Mouse (Mus musculus): ENCODE data around the gene Abcg1.

Gene Abcg1

DNA sequence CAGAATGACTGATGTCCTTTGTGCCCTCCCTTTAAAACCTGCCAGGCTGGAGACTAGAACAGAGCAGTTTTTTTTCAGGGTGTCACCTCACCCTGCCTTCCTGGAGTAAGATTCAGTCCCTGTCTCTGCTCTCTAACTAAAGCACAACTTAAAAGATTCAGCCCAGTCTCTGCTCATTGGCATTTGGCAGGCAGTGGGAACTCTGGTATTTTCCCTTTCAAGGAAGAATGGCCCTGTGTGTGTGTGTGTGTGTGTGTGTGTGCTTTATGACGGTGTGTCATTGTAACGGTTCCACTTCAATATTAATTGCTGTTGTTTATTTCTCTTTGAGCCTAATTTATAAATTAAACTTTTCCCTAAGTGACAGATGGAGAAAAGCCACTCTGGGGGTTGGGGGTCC lies 14.7 kb upstream of the Abcg1 start:
- no peak for DNase-seq (ENCODE audit: low spot score)

DNA sequence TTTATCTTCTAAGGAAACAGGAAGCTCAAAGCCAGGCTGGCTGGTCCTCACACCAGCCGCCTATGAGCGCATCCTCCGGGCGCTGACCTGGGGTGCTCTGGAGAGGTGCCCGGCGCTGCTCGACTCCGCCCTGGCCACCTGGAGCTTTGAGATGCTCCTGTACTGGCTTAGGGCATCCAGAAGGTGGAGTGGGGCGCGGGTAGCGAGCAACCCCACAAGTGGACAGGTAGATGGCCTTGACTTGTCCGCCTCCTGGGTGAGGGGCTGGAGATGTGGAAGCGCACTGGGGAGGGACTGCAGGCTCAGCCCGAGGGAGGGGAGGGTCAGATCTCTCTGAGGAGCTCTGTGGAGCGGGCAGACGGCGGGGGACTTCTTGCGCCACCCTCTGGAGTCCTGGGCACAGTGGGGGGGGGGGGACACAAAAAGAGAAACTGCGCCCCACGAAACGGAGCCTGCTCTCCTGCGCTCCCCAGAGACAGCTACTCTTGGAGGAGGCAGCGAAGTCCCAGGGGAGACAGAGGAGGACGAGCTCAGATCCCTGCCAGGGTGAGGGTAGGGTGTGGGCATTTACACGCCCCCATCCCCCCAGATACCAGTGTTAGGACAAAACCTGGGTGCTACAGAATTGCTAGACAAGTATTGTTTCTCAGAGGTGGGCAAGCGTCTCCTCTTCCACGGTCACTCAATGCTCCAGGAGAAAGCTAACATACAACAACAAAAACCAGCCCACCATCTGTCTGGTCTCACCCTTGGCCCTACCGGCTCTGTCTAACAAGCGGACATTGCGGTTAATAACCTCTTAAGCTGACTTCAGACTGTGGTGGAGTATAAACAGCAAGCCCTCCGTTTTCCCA lies 643 bp downstream of the Abcg1 start:
- peak; percentile 56 for DNase-seq (ENCODE audit: low spot score)

- peak; percentile 50 for DNase-seq (ENCODE audit: low spot score)
Observed at GRCm38 (mm10) chr17:31058745-31059085, 1.2 kb downstream of the Abcg1 start.

DNA sequence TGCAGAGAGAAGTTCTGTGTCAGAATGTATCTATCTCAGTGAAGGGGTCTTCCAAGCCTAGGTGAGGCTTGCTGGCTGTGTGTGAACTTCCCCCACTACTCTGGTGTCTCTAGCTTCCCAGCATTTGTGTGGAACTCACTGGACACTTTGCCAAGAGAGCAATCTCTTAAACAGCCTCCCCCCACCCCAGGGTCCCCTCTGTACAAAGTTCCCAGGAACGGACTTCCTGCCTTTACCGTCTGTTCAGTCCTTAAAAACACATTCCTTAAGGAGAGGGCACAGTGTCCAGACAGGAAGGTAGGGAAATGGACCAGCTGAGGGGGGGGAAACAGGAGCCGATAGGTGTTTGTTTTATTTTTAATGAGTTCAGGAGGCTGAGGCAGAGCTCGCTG lies 2.7 kb downstream of the Abcg1 start:
- DNase-seq (ENCODE audit: low spot score), result no peak

DNA sequence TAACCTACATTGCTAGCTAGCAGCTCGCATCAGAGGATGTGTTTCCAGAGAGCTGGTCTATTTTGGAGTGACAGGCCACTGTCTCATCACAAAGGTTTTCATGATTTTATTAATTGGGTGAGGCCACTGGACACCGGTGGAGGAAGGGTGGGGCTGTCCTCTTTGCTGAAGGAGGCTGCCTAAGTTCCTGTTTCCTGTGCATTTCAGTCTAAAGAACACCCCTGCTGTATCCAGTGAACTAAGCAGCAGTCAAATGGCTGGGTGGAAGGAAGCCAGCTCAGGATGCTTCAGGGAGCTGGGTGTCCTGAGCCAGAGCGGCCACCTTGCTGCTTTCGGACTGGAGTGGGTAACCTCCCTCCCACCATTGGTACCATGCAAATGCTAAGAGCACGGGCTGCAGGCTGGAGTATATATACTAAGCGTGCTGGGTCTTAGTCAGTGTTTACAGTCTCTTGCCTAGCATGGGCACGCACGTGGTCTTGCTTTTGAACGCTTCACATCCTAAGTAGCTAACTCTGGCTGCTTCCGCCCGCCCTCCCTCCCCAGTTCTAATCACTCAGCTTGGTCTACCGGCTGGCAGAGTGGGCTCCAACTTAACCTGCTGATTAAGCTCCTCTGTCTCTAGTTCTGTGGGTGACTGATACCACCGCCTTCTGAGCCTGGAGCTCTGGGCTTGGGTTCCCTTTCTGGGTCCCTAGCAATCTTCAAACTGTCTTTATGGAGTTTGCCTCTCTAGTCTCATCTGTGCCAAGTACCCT lies 3.3 kb downstream of the Abcg1 start:
- no peak for DNase-seq (ENCODE audit: low spot score)

DNA sequence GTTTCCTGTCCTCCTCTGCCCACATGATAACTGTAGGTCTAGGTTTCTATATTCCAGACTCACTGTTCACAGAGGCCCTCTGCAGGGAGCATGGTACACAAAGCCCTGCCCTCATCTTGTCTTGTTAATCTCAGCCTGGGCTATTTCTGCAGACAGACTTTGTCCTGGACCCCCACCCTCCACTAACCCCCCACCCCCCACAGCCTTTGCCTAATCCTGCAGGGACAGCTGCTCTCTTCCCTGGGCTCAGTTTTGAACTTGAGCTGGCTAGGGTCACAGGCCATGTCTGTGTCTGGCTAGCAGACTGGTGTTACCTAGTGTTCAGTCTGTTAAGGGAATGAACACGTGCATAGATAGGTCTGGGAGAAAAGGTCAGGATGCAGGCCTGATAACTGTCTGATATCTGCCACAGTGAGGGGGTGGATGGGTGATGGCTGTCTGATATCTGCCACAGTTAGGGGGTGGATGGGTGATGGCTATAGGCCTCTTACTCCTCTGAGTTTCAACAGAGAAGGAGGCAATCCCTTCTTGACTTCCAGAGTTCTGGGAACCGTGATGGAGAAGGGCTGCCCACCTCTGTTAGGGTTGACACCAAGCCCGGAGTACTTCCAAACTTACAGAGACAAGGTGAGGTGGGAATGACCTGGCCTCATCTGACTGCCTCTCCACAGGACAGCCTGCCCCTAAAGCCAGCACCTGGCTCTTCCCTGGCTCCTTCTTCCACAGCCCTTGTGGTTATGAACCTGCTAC lies 4.0 kb downstream of the Abcg1 start:
- no peak for DNase-seq (ENCODE audit: low spot score)

GRCm38 (mm10) chr17:31066058-31066457 lies 8.6 kb downstream of the Abcg1 start:
- DNase-seq (ENCODE audit: low spot score), result no peak

- DNase-seq (ENCODE audit: low spot score), result no peak
Observed at GRCm38 (mm10) chr17:31067051-31067450, 9.6 kb downstream of the Abcg1 start.

GRCm38 (mm10) chr17:31069121-31069520 lies 11.6 kb downstream of the Abcg1 start:
- DNase-seq (ENCODE audit: low spot score), result no peak

GRCm38 (mm10) chr17:31069845-31070244 lies 12.4 kb downstream of the Abcg1 start:
- DNase-seq (ENCODE audit: low spot score), result no peak

DNA sequence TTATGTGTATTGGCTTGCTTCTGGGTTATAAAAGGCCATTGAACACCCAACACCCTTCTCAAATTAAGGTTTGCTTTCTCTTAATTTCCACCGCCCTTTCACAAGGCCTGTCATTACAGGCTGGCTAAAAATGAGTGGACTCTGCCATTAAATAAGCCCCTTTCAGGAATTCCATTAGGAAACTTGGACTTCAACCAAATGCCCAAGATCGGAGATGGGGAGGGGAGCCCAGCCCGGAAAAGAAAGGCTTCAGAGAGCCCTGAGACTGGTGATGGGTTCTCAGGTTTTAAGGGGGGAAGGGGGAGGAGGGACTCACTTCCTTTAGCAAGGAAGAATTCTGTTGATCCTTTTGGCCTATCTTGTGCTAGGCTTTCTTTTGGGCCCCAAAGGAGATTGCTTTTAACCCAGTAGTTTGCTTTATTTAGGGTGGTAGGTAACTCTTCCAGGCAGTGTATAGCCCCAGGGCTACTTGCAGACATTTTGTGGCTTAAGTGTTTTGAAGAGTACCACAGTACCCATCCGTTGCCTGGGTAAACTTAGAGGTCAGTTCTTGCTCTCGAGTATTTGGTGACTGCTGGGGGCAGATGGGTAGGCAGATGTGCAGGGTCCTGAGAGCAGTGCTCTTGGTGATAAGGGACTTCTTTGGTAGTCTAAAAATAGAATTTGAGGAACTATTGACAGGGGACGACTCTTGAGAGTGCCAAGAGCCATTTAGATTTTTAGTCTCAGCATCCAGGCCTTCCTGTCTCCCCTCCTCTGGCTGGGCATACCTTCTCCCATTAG lies 13.1 kb downstream of the Abcg1 start:
- no peak for DNase-seq (ENCODE audit: low spot score)

DNA sequence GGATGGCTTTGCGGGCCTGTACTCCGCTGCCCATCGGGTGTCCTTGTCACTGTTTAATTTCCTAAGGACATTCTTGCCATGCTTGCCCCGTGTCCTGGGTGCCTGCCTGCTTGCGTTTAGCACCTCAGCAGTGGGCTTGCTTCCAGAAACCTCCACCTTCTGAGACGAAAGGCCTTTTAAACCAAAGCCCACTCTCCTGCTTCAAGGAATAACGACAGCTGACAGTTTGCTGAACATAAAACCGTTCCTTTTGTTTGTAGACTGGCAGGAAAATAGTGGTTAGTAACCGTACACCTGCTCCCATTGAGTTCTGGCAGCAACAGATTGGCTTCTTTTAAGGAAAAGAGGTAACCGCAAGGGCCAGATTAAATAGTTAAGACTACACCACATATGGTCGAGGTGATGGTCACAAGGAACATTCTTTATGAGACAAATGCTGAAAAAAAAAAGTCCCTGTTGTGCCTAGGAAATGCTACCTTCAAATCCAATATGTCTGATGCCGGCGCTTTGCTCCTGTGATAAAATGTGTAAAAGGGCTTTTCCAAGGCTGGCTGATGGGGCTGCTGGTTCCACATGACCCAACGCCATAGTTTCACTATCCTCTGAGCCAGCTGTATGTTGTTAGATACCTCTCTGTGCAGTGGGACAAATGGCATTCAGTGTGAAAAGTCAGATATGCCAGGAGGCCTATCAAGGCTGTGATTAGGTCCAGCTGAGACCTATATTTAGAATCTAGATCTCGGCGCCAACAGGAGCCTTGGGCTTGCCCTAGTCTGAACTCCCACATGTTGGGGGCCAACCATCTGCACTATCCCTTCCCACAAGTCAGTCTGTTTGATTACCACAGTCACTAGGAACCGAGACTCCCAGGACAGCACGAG lies 14.2 kb downstream of the Abcg1 start:
- DNase-seq (ENCODE audit: low spot score), result no peak

DNA sequence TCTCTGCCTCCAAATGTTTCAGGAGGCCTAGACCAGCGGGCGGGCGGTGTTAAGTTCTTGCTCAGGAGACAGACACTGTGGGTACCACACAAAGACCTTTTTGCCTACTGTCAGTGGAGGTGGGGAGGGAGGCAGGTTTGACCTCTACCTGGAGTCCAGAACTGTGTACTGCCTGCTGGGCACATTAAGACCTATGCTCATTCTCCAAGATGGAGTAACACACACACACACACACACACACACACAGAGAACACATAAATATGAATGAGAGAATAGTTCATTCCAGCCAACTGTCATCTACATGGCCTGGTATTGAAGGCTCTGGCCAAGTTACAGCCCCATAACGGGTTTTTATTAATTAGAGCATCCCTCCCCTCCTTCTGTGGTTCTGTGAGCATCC lies 15.4 kb downstream of the Abcg1 start:
- no peak for DNase-seq (ENCODE audit: low spot score)

- DNase-seq (ENCODE audit: low spot score), result peak; percentile 85
Observed at GRCm38 (mm10) chr17:31073273-31074052, 16.0 kb downstream of the Abcg1 start.

- DNase-seq (ENCODE audit: low spot score), result no peak
Observed at GRCm38 (mm10) chr17:31074053-31074590, 16.6 kb downstream of the Abcg1 start.

- DNase-seq (ENCODE audit: low spot score), result no peak
Observed at GRCm38 (mm10) chr17:31074666-31075065, 17.2 kb downstream of the Abcg1 start.

DNA sequence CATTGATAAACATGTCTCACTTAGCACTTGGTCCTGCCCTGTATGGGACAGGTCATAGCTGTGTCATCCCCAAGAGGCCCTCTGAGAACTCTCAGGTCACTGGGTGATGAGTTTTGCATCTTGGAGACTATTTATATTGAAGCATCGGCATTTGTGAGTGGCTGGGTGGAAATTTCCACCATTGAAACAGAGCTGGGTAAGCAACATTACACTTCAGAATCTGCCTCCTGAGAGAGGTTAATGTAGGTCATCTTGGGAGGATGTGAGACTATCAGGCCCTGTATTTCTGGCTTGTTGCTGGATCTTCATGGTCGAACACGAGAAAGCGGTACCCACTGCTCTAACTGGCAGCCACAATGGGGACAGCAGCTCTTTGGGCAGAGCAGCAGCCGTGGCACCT lies 18.0 kb downstream of the Abcg1 start:
- no peak for DNase-seq (ENCODE audit: low spot score)

- DNase-seq (ENCODE audit: low spot score), result no peak
Observed at GRCm38 (mm10) chr17:31077561-31077960, 20.1 kb downstream of the Abcg1 start.

DNA sequence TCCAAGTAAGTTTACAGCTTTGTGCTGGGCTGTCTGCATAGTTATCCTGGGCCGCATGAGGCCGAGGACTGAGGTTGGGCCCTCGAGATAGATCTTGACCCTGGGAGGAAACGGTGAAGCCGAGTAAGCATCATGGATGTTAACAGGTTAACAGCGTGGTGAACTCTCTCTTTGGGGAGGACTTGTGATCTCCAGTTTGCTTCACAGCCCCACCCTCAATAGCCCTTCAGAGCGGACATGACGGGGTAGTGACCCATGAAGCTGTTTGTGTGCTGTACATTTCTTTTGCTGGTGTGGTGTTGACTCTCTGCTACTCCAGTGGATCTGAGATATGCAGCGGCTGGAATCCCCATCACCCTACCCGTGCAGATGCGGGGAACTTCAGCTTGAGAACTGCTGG lies 21.1 kb downstream of the Abcg1 start:
- no peak for DNase-seq (ENCODE audit: low spot score)
